Mouse (Mus musculus) midbrain, embryonic 12.5 days (tissue): Measurements from ENCODE around the gene Cdkal1. TPM values are rescaled to one million over a fixed set of nuclear protein-coding genes. Genes with fewer than 3 reads are reported as not detected.

ENCODE experiments used
- ATAC-seq: fragments of 200-750 bp; cut with Nextera tagmentation; 2 replicates; pipeline ENCODE4 v1.8.0; 2017; ENCODE audit warnings: low read depth, moderate TSS enrichment, moderate library complexity; ENCODE audit not compliant: low FRiP score
- H3K27ac ChIP-seq: fragments of 300-500 bp; sonication (generic); replicated peaks from 2 replicates; pipeline ENCODE4 v1.5.1; 2016; ENCODE audit warnings: mild to moderate bottlenecking
- H3K27me3 ChIP-seq: fragments of 300-500 bp; sonication (generic); 2 replicates; pipeline ENCODE4 v1.6.1; 2016; ENCODE audit warnings: mild to moderate bottlenecking
- H3K36me3 ChIP-seq: fragments of 300-500 bp; sonication (generic); 2 replicates; pipeline ENCODE4 v1.6.1; 2016
- H3K4me1 ChIP-seq: fragments of 300-500 bp; sonication (generic); 2 replicates; pipeline ENCODE4 v1.6.1; 2016
- H3K4me2 ChIP-seq: fragments of 300-500 bp; sonication (generic); replicated peaks from 2 replicates; pipeline ENCODE4 v1.6.1; 2016; ENCODE audit warnings: mild to moderate bottlenecking, moderate library complexity
- H3K4me3 ChIP-seq: fragments of 300-500 bp; sonication (generic); 2 replicates; pipeline ENCODE4 v1.5.1; 2016; ENCODE audit warnings: mild to moderate bottlenecking
- H3K9ac ChIP-seq: fragments of 300-500 bp; sonication (generic); replicated peaks from 2 replicates; pipeline ENCODE4 v1.6.1; 2016; ENCODE audit warnings: mild to moderate bottlenecking, moderate library complexity
- H3K9me3 ChIP-seq: fragments of 300-500 bp; sonication (generic); 2 replicates; pipeline ENCODE4 v1.6.1; 2016; ENCODE audit warnings: mild to moderate bottlenecking
- WGBS: fragments of 180-500 bp; shearing (Covaris S2); methylation state at CpG from one replicate; pipeline ENCODE4 v1.1.7; 2016; 5-methylcytosine and 5-hydroxymethylcytosine counted together
- polyA plus RNA-seq: library from polyadenylated mRNA; unstranded; fragments of >200 nt; fragmentation: Nextera tagmentation; extraction: Ambion mirVana; gene quantifications from 2 replicates; pipeline ENCODE4 v1.2.1, GENCODE M21; 2016

Cdkal1 gene
- polyA plus RNA-seq, 1 experiment from 2014 or later = 33.3 TPM

DNA sequence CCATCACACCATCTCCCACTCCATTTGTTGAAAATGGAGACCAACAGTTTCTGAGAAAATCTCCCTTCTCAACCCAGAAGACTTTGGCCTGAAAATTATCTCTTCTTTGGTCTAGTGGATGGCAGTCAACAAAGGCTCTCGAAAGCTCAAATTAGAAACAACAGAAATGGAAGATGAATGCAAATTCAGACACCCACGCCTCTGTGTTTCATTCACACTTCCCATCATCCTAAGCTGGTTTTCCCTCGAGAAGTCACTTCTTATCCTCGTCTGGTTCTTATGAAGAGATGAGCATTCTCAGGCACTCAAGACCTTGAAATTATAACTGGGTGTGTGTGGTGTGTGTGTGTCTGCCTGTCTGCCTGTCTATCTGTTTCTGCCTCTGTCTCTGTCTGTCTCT is 621.0 kb downstream of the Cdkal1 start:
- no peak overlapping the region for H3K27ac ChIP-seq
- H3K4me2 ChIP-seq = no peak overlapping the region
- H3K9ac ChIP-seq = no peak overlapping the region
- no peak overlapping the region for H3K4me3 ChIP-seq
- no peaks in the 10 kb centered on the region for H3K36me3 ChIP-seq
- H3K9me3 ChIP-seq = peaks cover 9% of the 10 kb centered on the region; the same call in 1 of the 2 replicates
- 93% methylated on average over 4 of the region's 4 CpGs for WGBS
- H3K27me3 ChIP-seq = no peaks in the 10 kb centered on the region
- H3K4me1 ChIP-seq = no peaks in the 10 kb centered on the region
- no peak for ATAC-seq

DNA sequence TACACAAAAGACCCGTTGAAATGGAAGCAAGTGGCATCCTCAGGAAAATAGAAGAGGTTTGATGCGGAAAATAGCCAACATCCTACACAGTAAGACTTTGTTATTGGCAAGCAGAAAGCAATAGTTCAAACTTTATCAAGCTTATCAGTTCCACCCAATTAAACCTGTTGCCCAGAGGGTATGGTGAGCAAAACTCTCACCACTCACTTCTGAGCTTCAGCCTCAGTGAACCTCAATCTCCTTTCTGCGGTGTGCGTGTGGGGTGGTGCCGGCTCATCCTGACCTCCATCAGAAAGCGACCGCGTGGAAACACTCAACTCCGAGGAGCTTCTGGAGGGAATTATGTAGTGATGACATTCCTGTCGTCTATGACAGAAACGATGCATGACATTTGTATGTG is 621.5 kb downstream of the Cdkal1 start:
- no peaks in the 10 kb centered on the region for H3K4me1 ChIP-seq
- no peak for ATAC-seq
- WGBS = 88% methylated on average over 11 of the region's 11 CpGs
- H3K27me3 ChIP-seq = no peaks in the 10 kb centered on the region
- no peak overlapping the region for H3K9ac ChIP-seq
- peaks cover 9% of the 10 kb centered on the region; the same call in 1 of the 2 replicates for H3K9me3 ChIP-seq
- no peak overlapping the region for H3K4me3 ChIP-seq
- H3K27ac ChIP-seq = no peak overlapping the region
- no peaks in the 10 kb centered on the region for H3K36me3 ChIP-seq
- H3K4me2 ChIP-seq = no peak overlapping the region

DNA sequence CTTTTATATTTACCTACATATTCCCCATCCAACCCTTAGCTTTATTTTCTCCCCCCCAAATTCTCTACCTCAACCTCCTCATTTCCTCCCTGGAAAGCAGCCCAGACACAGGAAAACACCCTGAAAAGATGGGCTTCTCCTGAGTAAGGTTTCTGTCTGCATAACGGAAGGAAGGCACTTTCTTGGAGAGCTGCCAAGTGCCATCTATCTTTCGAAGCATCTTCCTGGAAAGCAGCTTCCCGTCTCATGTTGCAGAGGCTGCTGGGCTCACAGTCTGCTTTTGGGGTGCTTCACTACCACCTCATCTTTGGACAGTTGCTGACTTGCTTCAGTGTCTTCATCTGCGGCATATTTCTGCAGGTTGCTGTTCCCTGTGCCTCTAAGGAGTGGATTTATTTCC is 622.8 kb downstream of the Cdkal1 start:
- Histone ChIP-seq H3K9me3 (peaks cover 9% of the 10 kb centered on the region; the same call in 1 of the 2 replicates), H3K4me2 (no peak overlapping the region), H3K4me1 (no peaks in the 10 kb centered on the region), H3K36me3 (no peaks in the 10 kb centered on the region), H3K9ac (no peak overlapping the region), H3K27ac (no peak overlapping the region), H3K4me3 (no peak overlapping the region), H3K27me3 (no peaks in the 10 kb centered on the region)
- ATAC-seq = no peak
- WGBS = 85% methylated on average over 4 of the region's 4 CpGs

DNA sequence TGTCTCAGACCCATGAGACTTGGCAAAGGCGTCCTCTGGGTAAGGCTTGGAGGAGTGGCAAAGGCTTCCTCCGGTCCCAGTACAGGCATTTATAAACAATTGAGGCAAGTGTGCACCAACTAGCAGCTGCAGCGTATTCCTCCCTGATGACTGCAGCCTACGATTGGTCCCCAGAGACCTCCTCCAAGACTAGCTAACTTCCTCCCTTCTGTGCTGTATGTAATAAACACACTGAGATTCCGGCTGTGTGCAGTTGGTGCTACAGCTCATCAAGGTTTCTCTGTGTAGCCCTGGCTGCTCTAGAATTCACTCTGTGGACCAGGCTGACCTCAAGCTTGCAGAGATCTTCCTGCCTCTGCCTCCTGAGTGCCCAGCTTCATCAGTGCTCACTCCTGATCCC is 630.7 kb downstream of the Cdkal1 start:
- no peak overlapping the region for H3K4me2 ChIP-seq
- no peak for ATAC-seq
- H3K27ac ChIP-seq = no peak overlapping the region
- 91% methylated on average over 5 of the region's 5 CpGs for WGBS
- no peaks in the 10 kb centered on the region for H3K36me3 ChIP-seq
- H3K9ac ChIP-seq = no peak overlapping the region
- H3K4me3 ChIP-seq = no peak overlapping the region
- H3K4me1 ChIP-seq = peaks cover 11% of the 10 kb centered on the region
- no peaks in the 10 kb centered on the region; the same call in 1 of the 2 replicates for H3K9me3 ChIP-seq
- H3K27me3 ChIP-seq = no peaks in the 10 kb centered on the region

DNA sequence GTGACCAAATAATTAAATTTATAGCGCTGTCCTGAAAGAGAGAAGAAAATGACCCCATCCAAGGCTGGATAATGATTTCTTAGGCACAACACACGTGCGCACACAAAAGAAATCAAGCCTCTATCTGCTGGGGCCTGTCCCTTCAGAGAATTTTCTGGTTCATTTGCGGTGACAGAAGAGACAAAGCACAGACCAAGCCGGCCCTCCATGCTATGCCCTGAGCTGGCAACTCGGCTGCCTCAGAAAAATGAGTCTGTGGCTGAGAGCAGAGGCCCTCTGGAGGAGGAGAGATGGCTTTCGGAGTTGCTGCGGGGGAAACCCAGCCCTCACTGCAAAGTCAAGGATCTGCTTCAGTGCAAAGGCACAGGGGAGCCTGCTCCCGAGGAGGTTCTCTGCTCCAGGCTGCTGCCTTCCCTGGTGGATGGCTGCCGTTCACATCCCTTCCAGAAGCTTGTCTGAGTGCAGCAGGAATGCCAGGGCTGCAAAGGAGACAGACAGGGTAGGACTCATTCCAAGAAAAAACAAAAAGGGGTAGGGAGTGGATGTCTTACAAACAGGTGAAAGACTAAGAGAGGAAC is 633.1 kb downstream of the Cdkal1 start:
- WGBS = 5% methylated on average over 10 of the region's 10 CpGs
- Histone ChIP-seq H3K4me2 (peak overlapping the region; percentile 7; the same call in 1 of the 2 replicates), H3K4me1 (peaks cover 11% of the 10 kb centered on the region), H3K27me3 (no peaks in the 10 kb centered on the region), H3K36me3 (no peaks in the 10 kb centered on the region; the same call in 1 of the 2 replicates), H3K4me3 (no peak overlapping the region), H3K9me3 (peaks cover 4% of the 10 kb centered on the region; the same call in 1 of the 2 replicates), H3K27ac (peak overlapping the region; percentile 91), H3K9ac (no peak overlapping the region; the same call in 1 of the 2 replicates)
- peak; percentile 93 for ATAC-seq

DNA sequence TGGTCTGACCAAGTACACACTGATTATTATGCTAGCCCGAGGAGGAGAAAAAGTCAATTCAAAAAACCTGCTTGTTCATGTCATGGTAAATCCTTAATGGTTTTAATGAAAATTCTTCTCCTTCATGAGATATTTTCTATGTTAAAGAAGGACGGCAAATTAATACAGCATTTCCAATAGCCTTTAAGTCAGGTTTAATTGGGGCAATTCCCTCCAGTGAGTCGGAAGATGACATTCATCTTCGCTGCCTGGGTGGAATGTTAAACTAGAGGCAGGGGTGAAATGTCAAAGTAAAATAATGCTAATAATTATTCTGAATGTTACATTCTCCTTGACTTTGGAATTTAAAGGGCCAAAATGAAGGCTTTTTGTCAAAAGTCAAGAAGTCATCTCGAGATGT is 633.8 kb downstream of the Cdkal1 start:
- peaks cover 11% of the 10 kb centered on the region for H3K4me1 ChIP-seq
- H3K36me3 ChIP-seq = no peaks in the 10 kb centered on the region; the same call in 1 of the 2 replicates
- peak overlapping the region; percentile 69; the same call in 1 of the 2 replicates for H3K27ac ChIP-seq
- H3K4me3 ChIP-seq = no peak overlapping the region
- 22% methylated on average over 5 of the region's 5 CpGs for WGBS
- peaks cover 4% of the 10 kb centered on the region; the same call in 1 of the 2 replicates for H3K9me3 ChIP-seq
- H3K9ac ChIP-seq = no peak overlapping the region
- ATAC-seq = no peak; the same call in 1 of the 2 replicates
- H3K4me2 ChIP-seq = no peak overlapping the region
- H3K27me3 ChIP-seq = no peaks in the 10 kb centered on the region

DNA sequence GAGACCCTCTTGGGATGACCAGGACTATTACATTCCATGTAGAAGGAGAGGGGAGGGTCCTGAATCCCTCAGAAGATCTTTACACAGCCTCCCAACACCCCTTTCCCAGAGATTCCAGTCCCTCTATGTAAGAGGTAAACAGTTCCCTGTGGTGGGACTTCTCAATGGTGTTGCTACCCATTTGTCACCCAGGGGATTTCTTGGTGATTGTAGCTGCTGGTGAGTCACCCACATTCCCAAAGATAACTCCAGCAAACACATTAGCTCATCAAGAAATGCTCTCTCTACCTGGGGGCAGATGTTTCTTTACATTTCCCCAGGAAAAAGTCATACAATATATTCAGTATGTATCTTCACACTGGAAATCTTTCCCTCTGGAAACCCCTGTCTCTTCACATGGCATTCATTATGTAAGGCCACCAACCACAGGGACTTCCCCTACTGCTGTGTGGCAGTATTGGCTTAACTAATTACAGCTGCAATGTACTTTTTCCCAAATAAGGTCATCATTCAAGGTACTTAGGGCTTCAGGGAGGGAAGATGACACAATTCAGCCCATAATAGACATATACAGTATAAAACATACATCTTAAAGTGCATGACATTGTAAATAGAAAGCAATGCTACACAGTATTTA is 636.8 kb downstream of the Cdkal1 start:
- no peaks in the 10 kb centered on the region; the same call in 1 of the 2 replicates for H3K36me3 ChIP-seq
- H3K9ac ChIP-seq = no peak overlapping the region
- ATAC-seq = no peak
- H3K4me1 ChIP-seq = peaks cover 11% of the 10 kb centered on the region
- H3K4me3 ChIP-seq = no peak overlapping the region
- H3K4me2 ChIP-seq = no peak overlapping the region
- H3K9me3 ChIP-seq = peaks cover 4% of the 10 kb centered on the region; the same call in 1 of the 2 replicates
- H3K27me3 ChIP-seq = no peaks in the 10 kb centered on the region
- H3K27ac ChIP-seq = no peak overlapping the region

DNA sequence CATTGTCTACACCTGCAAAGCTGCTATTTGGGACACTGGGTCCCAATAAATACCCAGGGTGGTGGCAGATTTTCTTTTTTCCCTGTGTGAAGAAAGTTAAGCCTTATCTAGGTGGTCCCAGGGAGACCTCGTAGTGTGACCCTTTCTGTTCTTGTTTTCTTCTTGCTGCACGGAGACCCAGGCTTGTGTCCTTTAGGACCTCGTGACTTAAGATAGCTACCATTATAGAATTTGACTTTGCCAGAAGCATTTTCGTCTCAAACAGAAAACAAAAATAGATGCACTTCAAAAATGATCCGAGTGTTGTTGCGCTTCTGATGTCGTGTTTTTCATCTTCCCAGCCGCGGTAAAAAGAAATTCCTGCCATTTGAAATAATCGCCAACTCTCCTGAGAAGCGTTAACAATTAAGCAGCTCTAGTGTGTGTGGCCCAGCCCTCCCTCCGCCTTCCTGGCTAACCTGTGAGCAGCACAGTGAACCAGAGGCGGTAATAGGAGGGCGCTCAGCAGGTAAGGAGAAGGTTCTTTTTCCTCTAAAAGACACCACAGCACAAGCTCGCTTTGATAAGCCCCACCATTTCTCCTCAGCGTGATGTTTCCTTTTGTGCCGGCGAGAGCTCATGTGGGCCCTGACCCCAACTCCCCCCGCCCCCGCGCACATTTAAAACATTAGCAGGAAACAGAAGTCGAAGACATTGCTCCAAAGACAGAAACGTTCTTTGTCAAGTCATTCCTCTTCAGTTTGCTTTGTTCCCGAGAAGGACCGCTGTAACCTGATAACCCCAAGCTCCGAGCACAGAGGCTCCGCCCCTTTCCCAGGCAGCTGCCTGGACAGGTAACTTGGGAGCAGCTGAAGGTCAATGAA is 645.1 kb downstream of the Cdkal1 start:
- WGBS = 3% methylated on average over 27 of the region's 27 CpGs
- peak; percentile 56; the same call in 1 of the 2 replicates for ATAC-seq
- peak overlapping the region; percentile 25 for H3K4me3 ChIP-seq
- peaks cover 10% of the 10 kb centered on the region for H3K4me1 ChIP-seq
- H3K27ac ChIP-seq = peak overlapping the region; percentile 16; the same call in 1 of the 2 replicates
- H3K9ac ChIP-seq = peak overlapping the region; percentile 39; the same call in 1 of the 2 replicates
- no peaks in the 10 kb centered on the region for H3K27me3 ChIP-seq
- peak overlapping the region; percentile 49 for H3K4me2 ChIP-seq
- no peaks in the 10 kb centered on the region for H3K36me3 ChIP-seq
- H3K9me3 ChIP-seq = 0 out of 2 replicates have a peak, but pooled peaks cover 3% of the 10 kb centered on the region

DNA sequence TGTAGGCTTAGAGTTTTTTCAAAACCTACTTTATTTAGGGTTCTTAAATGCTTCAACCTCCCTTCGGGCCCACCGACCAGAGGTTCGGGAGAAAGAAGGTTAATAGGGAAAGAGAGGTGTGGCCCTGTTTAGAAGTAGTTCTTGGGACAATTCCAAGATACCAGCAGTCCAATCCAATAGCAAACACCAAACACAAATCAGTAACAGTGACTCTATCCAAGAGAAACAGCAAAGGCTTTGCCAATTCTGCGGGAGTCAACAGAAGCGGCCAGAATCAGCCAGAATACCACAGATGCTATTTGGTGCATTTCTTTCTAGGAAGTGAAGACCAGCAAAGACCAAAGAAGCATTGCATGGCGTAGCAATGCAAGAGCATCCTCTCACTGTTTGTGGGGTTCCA is 646.7 kb downstream of the Cdkal1 start:
- Histone ChIP-seq H3K4me3 (no peak overlapping the region), H3K4me2 (no peak overlapping the region), H3K9ac (no peak overlapping the region), H3K36me3 (no peaks in the 10 kb centered on the region), H3K4me1 (peaks cover 10% of the 10 kb centered on the region), H3K9me3 (0 out of 2 replicates have a peak, but pooled peaks cover 3% of the 10 kb centered on the region), H3K27ac (no peak overlapping the region), H3K27me3 (no peaks in the 10 kb centered on the region)
- ATAC-seq = no peak
- 92% methylated on average over 6 of the region's 6 CpGs for WGBS

DNA sequence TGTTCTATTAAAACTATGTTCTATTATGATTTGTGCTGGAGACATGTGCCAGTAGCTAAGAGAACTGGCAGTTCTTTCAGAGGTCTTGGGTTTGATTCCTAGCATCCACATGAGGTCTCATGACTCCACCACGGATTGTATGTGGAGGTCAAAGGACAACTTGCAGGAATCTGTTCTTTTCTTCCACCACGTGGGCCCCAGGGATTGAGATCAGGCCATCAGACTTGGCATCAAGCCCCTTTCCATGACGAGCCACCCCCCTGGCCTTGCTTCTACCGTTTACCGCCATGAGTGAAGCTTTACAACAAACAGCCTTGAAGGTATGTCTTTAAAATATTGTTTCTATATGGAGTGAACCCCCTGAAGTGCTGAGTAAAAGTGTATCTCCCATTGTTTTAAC is 651.6 kb downstream of the Cdkal1 start:
- H3K36me3 ChIP-seq = no peaks in the 10 kb centered on the region
- no peak for ATAC-seq
- WGBS = 82% methylated on average over 5 of the region's 5 CpGs
- H3K27ac ChIP-seq = no peak overlapping the region
- H3K9me3 ChIP-seq = 0 out of 2 replicates have a peak, but pooled peaks cover 3% of the 10 kb centered on the region
- H3K9ac ChIP-seq = no peak overlapping the region
- H3K4me3 ChIP-seq = no peak overlapping the region
- H3K27me3 ChIP-seq = no peaks in the 10 kb centered on the region
- no peaks in the 10 kb centered on the region for H3K4me1 ChIP-seq
- no peak overlapping the region for H3K4me2 ChIP-seq

DNA sequence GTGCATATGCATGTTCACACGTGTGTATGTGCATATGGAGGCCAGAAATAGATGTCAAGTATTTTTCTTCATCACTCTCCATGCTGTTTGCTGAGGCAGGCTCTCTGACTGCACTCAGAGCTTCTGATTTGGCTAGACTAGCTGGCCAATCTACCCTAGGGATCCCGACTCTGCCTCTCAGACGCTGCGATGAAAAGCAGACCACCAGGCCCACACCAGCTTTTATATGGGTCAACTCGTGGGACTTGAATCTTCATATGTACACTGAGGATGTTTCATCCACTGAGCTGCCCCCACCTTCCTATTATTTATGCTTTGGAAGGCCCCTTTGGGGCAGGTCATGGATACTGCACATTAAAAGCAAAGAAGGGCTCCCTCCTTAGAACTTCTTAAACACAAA is 652.0 kb downstream of the Cdkal1 start:
- ATAC-seq = no peak
- Histone ChIP-seq H3K4me1 (no peaks in the 10 kb centered on the region), H3K4me3 (no peak overlapping the region), H3K36me3 (no peaks in the 10 kb centered on the region), H3K9me3 (0 out of 2 replicates have a peak, but pooled peaks cover 3% of the 10 kb centered on the region), H3K27me3 (no peaks in the 10 kb centered on the region), H3K9ac (no peak overlapping the region), H3K27ac (no peak overlapping the region), H3K4me2 (no peak overlapping the region)
- WGBS = 92% methylated on average over 5 of the region's 5 CpGs

DNA sequence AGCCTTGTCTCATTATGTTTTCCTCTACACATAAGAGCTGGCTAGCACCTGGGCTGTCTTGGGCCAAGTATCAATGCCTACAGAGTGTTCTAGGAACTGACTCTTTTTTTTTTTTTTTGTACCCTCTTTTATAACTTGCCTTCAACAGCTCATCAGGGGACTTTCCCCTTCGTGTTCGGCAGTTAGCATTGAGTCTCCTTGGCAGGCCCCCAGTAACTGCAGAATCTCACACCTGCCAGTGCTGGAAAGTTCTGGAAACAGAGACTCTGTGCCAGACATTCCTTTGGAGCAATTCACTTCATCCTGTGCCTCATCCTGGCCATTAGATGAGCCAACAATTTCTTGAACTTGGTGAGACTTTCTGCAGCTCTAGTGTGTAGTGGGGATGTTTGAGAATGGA is 652.9 kb downstream of the Cdkal1 start:
- no peak for ATAC-seq
- Histone ChIP-seq H3K4me1 (no peaks in the 10 kb centered on the region), H3K4me3 (no peak overlapping the region), H3K9me3 (0 out of 2 replicates have a peak, but pooled peaks cover under 1% of the 10 kb centered on the region), H3K36me3 (no peaks in the 10 kb centered on the region), H3K27ac (no peak overlapping the region), H3K4me2 (no peak overlapping the region), H3K9ac (no peak overlapping the region), H3K27me3 (no peaks in the 10 kb centered on the region)
- WGBS = 84% methylated on average over 2 of the region's 2 CpGs
